Mouse (Mus musculus) bone marrow macrophage, adult 2 months (primary cell): ENCODE measurements around the gene Slc22a23.

Experiments
- CTCF ChIP-seq: IDR thresholded peaks from 2 replicates; pipeline ENCODE4 v1.5.1; 2012; ENCODE audit warnings: low read depth, mild to moderate bottlenecking, low read length, moderate library complexity
- POLR2A ChIP-seq: IDR thresholded peaks from 2 replicates; pipeline ENCODE4 v1.6.1; 2012; ENCODE audit warnings: mild to moderate bottlenecking, low read depth, low read length, borderline replicate concordance

DNA sequence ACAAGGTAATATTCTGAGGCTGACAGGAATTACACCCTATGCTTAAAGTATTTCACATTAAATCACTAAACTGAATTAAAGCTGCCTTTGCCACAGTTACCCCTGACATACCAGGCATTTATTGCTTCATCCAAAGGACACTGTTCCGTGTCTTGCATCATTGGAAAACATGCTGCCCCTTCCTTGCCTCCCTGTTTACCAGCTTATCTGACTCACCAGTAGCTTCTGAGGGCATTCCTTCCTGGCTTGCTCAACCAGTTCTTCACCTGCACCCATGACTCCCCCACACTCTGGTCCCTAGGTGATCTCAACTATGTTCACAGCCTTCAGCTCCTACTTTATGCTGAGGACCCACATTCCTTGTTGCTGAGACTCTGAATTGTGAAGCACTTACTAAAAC, 54.6 kb downstream of the Slc22a23 start:
- TF ChIP-seq CTCF (no peak), POLR2A (no peak)
